Mouse (Mus musculus) adipocyte (in vitro differentiated cells): Measurements from ENCODE around the gene Parp1.

ENCODE experiments used
- DNase-seq: peaks from one replicate; pipeline ENCODE4 v3.0.0-alpha.2; 2016; ENCODE audit warnings: low spot score

Gene Parp1

DNA sequence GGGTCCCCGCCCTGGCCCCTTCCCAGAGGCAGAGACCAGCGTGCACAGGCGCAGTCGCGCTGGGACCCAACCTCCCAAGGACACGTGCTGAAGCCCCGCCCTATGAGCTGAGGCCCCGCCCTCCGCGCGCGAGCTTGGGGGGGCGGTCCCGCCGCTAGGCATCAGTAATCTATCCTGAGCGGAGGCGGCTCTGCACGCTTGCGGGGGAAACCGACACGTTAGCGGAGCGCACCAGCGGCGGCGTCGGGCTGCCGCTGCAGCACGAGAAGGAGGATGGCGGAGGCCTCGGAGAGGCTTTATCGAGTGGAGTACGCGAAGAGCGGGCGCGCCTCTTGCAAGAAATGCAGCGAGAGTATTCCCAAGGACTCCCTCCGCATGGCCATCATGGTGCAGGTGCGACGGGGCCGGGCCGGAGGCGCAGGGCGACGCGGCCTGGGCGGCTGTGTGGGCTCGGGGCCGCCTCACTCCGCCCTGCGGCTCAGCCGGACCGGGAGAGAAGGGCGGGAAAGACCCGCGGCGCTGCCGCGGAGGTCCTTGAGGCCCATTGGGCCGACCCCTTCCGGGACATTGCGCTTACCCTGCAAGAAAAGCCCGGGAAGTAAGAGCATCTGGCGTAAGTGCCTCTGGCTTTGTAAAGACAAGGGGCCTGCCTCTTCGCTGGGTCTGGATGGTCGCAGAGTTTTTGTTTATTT lies at the start of gene Parp1:
TSS of gene Parp1 (plus strand) at position 164 of the 692 bp plus-strand sequence.
- peak; percentile 92 for DNase-seq

DNA sequence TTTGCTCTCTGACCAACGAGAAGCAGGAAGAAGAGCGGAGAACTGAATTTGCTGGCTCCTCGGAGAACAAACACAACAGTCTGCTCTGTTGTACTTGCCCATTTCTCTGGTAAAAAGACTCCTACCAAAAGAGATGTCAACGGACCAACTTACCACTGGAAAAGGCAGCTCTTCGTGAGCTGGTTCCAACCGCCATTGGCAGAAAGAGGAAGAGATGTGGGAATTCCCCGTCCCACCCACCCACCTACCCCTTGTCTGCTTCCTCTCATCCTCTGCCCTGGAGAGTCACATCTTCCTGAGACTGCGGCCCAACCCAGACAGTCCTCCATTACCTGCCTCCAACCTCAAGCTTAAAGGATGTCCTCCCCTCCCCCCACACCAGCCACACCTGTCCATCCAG lies 49.2 kb upstream of the Parp1 start:
- DNase-seq = no peak

- no peak for DNase-seq
Measured at GRCm38 (mm10) chr1:180520190-180520589, 48.5 kb upstream of the Parp1 start.

GRCm38 (mm10) chr1:180523320-180523719 lies 45.4 kb upstream of the Parp1 start:
- DNase-seq = no peak

DNA sequence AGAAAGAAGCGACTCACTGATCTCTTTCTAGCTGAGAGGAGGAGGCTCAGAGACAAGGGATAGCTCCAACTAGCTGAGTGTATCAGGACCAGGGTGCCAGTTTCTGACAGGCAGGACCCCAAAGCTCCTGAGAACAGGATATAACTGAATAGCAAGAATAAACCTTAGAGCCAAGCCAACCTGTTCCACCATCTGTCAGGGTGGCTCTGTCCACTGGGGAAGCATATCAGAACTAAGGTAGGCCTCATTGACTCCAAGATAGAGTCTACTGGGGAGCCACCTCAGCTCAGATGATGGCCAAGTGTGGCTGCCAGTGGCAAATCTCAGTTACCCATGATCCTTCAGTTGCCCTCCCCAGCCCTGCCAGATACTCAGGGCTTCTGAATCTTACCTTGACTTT lies 43.4 kb upstream of the Parp1 start:
- no peak for DNase-seq

DNA sequence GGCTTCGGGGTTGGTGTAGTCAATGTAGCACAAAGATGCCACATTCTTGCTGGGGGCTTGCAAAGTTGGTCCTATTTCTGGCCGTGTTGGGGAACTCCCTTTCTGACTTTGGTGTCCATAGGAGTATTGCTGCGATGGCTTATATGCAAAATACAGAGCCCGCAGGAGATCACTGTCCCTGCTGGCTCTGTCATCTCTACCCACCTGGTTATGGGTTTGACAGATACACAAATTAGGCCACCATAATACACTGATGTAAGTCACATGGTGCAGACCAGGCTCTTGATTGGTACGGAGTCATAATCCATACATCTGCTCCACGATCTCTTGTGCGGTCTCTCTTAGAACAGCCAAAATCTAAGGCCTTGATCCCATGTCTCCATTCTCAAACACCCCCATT lies 38.9 kb upstream of the Parp1 start:
- DNase-seq = no peak

- DNase-seq = no peak
Measured at GRCm38 (mm10) chr1:180530457-180531263, 38.1 kb upstream of the Parp1 start.

GRCm38 (mm10) chr1:180532671-180533070 lies 36.1 kb upstream of the Parp1 start:
- DNase-seq = no peak

DNA sequence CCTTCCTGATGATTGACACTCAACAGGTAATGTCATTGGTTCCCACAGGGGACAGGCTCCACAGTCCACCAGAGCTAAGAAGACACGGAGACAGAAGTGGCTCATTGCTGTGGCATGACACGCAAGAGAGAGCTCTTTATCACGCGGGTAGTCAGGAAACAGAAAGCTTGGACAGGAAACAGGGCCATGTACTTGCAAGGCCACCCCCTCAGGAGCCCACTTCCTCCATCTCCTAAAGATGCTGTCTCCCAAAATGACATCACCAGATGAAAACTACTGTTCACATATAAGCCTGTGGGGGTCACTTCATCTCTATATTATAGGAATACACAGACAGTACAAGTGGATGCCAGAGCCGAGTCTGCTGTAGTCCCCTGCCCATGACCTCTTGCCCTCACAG lies 32.0 kb upstream of the Parp1 start:
- no peak for DNase-seq

DNA sequence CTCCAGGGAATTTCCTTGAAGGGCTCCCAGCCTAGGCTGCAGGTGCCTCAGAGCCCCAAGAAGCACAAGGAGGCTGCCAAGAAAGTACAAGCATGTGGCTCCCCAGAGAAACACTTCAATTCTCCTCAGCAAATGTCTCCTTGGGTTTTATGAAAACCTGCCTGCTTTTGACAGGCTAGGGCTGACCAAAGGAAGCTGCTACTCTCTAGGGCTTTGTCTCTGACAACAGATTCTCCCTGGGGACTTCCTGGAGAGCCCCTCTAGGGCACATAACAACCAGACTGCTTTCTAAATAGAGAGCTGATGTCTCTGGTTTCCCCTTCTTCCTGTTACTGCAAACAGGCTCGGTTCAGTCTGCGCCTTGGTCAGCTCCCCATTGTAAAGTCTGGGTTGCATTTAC lies 27.5 kb upstream of the Parp1 start:
- no peak for DNase-seq

DNA sequence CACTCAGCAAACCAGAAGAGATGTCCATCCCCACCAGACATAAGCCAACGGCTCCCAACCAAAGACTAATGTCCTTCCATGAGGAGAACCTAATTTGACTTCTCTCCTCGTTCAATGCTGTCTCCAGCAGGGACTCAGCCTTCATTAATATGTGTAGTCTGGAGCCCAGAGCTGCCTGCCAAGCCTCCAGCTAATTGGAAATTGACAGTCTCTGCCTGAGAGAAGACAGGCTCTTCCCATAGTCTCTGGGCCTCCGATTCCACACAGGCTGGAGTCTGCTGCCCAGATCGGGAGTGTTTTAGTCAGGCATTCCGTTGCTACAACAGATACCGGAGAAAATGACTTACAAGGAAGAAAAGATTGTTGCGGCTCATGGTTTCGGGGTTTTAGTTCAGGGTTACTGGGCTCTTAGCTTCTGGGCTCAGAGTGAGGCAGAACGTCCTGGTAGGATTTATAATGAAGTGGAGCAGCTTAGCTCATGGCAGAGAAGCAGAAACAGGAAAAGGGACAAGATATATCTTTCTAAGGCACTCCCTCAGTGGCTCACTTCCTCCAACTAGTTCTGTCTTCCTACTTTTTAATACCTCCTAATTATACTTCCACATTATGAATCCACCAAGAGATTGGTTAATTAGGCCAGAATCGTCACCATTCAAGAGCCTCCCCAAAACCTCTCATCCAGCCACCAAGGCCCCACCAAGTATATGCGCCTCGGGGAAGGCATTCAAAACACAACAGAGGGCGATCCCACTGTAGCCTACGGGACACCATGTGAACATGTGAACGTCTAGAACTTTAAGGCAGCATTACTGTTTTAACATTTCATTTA lies 26.6 kb upstream of the Parp1 start:
- no peak for DNase-seq

DNA sequence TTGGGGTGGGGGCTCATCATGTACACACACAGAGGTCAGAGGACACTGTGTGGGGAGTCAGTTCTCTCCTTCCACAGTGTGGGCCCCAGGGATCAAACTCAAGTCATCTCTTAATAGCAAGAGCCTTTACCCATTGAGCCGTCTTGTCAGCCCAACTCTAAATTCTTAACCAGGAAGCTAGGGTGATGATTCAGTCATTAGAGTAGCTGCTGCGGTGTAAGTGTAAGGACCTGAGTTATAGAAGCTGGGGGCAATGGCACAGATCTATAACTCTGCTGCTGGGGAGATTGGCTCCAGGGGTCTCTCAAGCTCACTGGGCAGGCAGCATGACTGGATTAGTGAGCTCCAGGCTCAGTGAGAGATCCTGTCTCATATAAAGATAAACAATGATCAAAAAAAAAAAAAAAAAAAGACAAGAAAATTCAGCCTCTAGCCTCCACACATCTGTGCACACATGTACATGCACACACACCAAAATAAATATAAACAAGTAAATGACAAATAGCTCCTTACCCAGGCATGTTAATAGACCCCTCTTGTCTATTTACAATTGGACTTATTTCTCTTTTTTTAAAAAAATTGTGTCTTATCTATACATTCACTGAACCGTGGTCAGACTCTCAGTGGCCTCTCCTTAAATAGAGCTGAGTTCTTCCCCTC lies 25.9 kb upstream of the Parp1 start:
- no peak for DNase-seq

- DNase-seq = no peak
Measured at GRCm38 (mm10) chr1:180545918-180546545, 22.7 kb upstream of the Parp1 start.

DNA sequence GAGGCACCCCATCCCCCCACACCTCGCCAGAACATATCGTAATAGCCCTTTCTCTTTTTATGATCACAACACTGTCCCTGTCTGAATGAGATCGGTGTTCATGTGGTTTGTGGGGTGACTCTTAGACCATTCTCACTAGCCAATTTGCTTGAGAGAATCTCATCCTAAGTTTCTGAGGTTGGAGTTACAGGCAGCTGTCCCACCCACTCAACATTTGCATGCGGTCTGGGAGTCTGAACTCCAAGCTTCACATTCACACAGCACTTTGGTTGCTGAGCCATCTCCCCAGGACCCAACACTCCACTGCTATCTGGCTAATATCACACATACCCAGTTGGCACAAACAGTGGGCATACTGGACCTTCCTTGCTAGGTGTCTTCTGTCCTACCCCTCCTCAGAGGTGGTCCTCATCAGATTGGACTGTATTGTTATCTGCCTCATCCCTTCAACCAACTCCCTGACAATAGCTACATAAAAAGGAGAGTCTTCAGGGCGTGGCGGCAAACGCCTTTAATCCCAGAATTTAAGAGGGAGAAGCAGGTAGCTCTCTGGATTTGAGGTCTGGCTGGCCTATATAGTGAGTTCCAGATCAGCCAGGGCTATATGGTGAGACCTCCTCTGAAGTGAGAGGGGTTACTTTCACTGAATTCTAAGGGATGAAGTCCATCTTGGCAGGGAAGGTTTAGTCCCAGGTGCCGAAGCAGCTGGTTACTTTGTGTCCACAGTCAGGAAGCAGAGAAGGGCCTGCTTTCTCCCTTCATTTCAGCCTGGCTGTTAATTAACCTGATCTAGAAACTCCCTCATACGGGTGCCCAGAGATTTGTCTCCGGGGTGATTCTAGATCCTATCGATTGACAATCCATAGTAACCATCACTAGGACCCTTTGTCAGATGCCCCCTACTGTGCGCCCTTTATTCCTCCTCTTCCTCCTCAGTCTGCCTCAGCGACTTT lies 21.6 kb upstream of the Parp1 start:
- no peak for DNase-seq

- DNase-seq = no peak
Measured at GRCm38 (mm10) chr1:180547751-180548669, 20.7 kb upstream of the Parp1 start.

DNA sequence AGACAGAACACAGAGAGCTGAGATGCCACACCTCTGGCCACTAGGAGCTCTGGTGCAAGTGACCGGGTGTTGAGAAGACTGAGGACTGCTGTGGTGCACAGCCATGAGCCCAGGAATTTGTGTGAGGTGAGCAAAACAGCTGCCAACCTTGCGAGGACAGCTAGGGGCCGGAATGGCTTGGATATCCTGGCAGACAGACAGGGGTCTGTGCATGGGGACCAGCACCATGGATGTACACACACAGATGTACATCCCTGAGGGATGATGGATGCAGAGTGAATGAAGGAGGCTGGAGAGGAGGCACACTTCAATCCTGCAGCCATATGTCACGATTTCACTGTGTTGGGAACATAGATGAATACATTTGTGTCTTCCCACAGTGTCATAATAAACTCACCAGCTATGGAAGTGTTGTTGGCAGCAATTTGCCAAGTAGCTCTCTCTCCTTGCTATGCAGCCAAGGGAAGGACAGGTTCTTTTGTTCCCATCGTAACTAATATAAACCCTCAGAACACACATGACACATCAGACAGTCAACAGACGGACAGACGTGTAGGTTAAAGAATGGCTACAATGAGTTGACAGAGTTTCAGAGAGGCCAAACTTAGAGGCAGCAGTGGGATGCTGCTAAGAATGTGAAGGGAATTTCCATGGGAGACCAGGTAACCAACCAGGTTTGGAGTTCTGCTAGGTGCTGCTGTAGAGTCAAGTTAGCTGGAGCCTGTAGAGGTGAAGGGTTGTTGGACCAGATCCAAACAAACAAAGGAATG lies 19.0 kb upstream of the Parp1 start:
- no peak for DNase-seq

DNA sequence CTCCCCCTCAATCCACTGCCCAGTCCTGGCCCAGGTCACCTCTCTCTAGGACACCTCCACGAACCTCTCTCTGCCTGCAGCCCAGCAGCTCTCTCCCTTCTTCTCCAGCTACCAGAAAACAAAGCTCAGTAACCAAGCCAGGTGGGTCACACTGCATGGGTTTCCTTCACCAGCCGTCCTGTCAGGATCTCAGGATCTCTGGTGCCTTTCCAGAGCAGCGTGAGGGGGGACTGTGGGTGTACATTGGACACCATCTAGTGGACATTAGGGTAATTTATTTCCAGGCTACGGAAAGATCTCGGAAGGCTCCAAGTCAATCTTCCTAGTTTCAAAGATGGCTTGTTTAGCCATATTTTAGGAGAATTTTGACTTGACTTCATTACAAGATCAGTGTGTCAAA lies 18.0 kb upstream of the Parp1 start:
- peak; percentile 64 for DNase-seq

DNA sequence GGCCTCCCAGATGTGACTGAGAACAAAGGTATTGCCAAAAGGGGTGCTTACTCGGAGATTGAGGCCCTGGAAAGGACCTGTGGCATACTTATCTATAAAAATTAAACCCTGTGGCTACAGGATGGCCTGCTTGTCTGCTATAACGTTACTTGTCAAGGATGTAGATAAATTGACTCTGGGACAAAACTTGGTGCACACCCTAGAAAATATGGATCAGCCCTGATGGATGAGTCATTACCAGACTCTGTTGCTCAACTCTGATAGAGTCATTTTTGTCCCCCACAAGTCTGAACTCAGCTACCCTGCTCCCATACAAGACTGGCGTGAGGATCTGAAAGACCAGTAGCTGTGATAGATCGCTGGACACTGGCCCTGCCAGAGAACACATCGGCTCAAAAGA lies 11.8 kb upstream of the Parp1 start:
- DNase-seq = no peak

DNA sequence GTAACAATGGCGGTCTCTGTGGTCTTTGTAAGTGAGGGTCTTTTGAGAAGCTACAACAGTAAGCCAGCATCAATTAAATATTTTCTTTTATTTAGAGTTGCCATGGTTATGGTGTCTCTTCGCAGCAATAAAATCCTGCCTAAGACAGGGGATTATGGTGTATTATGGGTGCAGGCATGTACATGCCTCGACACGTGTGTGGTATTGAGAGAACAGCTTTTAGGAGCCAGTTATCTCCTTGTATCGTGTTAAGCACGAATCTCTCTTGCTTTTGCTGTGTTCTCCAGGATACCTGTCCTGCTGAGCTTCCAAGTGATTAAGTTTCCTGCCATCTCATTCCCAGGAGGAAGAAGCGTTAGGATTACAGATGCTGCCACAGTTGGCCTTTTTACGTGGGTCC lies 9.3 kb upstream of the Parp1 start:
- DNase-seq = no peak
